Mouse (Mus musculus): ENCODE data around the gene Zdhhc14.

Zdhhc14 gene

DNA sequence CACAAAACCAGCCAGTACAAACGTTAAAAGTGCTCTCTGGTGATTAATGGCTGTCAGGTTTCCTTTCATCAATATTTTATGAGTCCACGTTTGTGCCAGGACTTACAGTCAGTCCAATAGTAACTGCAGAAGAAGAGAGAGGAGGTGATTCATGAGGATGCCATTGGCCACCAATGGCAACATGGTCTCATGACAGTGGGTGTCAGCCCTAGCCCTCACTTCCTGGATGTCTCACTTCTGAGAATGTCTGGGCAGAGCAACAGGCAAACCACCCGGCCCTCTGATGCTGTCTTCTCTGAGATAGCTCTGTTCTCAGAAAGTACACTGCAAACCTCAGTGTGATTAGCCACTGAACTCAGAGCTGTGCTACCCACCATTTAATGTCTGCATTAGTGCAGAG lies 176.1 kb downstream of the Zdhhc14 start:
- no peak for DNase-seq (ENCODE audit: low spot score)

DNA sequence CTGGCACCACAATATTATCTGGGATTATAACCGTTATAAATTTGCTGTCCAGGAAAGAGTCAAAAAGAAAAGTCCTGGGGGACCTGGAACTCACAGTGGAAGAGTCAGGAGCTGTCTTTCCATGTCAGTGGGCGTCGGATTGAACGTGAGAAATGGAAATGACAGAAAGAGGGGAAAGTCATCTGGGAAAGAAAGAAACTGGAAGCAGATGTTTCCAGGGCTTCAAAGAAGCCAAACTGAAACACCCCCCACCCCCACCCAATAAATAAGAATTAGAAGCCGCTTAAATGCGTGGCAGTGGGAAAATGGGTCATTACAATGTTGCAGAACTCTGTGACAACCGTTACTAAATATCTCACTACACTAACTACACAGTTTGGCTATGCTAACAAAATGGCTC lies 176.6 kb downstream of the Zdhhc14 start:
- no peak for DNase-seq (ENCODE audit: low spot score)

DNA sequence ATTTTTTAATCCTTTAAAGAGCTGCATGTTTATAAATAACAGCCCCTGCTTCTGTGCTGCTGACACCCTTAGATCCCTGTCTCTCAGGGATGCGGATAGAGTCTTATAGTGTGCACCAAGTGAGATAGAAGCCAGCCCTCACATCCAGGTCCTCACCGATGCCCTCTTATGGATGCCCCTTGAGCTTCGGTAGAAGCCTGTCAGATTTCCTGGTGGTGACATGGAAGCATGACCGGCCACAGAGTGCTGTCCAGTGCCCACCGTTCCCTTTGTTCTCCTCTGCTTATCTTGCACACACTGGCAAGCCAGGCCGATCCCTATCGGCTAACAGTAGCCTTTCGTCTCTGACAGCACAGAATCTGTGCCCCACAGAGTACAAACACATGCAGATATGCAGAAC lies 183.6 kb downstream of the Zdhhc14 start:
- no peak for DNase-seq (ENCODE audit: low spot score)

- no peak for DNase-seq (ENCODE audit: low spot score)
Observed at GRCm38 (mm10) chr17:5679315-5679714, 187.0 kb downstream of the Zdhhc14 start.

- DNase-seq (ENCODE audit: low spot score): peak; percentile 30
Observed at GRCm38 (mm10) chr17:5685324-5685723, 193.0 kb downstream of the Zdhhc14 start.

GRCm38 (mm10) chr17:5687810-5688209 lies 195.5 kb downstream of the Zdhhc14 start:
- no peak for DNase-seq (ENCODE audit: low spot score)

DNA sequence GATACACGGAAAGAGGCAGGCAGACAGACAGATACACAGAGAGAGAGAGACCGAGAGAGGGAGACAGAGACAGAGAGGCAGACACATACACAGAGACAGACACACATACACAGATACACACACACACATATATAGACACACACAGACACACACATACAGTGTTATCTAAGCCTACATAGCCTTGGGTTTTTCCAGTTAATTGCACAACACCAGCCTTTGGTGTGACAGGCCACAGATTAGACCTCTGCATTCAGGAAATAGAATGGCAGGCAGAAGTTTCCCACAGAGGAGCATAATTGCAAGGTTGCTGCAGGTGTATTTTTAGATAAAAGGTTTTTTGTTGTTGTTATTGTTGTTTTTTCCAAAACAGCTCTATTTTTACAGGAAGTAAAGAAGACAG lies 195.9 kb downstream of the Zdhhc14 start:
- no peak for DNase-seq (ENCODE audit: low spot score)

DNA sequence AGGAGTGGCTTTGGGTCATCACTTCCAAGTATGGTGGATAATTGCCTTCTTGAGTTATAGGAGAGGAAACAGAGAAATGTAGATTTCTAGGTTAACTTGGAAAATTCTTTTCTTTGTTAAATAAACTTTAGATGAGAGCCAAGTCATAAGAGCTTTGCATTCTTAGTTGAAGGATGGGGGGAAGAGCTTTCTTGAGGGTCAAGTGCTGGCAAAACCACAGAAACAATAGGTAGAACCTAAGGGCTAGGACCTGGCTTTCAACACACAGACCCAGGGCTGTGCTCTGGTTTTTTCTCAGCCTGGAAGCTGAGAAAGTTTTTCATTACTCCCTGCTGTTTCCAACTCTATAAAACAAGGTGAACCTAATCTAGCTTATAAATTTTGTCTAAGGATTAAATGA lies 196.3 kb downstream of the Zdhhc14 start:
- DNase-seq (ENCODE audit: low spot score): no peak

- DNase-seq (ENCODE audit: low spot score): peak; percentile 38
Observed at GRCm38 (mm10) chr17:5690746-5691535, 198.6 kb downstream of the Zdhhc14 start.

DNA sequence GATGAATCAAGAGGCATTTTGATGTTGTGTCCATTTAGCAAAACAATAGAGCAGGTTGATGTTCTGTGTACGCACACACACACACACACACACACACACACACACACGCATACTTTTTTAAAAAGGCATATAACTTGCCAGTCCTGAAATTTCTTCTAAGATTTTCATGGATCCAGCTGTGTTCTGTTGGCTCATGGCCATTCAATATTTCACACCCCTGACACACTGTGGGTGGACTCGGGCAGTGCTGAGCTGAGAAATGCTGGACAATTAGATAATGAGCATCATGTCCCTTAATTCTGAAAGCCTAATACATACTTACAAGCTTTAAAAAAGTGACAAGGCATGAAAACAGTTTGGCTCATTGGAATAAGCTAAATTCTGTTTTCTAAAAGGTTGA lies 200.3 kb downstream of the Zdhhc14 start:
- DNase-seq (ENCODE audit: low spot score): peak; percentile 39

DNA sequence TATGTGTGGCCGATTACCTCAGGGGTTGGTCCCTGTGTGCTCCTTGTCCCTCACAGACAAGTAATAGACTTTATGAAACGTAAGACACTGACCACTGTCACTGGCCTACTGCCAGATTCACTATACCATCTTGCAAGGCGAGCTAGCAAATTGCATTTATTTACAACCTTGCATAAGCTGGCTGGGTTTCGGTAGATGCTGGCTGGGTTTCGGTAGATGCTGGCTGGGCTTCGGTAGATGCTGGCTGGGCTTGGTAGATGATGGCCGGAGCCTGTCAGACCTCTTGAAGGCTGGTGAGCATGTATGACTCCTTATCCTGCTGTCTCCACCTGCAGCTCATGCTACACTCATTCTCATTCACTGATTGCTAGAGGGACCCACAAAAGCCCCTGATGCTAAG lies 200.9 kb downstream of the Zdhhc14 start:
- peak; percentile 40 for DNase-seq (ENCODE audit: low spot score)

DNA sequence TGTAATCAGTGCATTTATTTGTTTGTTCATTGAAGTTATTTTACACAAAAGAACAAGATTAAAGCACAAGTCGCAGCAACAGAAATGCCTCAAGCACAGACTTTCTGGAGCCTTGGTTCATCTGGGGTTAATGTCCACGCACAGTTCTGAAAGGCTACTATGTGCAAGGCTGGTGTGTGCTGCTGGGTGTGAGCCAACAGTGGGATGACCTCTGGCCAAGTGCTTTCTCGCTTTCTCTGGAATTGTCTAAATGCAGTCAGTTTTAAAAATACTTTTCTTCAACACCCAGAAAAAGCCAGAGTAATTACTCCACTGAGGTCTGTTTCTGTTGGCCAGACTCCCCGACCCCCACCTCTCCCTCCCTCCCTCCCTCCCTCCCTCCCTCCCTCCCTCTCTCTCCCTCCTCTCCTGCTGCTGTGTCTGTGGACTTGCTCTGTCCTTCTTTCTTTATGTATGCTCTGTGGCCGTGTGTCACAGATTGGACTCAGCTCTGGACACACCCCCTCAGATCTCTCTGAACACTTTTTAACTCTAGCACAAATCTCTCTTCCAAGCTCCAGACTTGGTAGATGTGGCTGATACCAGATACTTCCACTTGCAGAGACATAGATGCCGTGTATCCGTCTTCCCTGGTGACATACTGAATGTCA lies 206.2 kb downstream of the Zdhhc14 start:
- peak; percentile 74 for DNase-seq (ENCODE audit: low spot score)

DNA sequence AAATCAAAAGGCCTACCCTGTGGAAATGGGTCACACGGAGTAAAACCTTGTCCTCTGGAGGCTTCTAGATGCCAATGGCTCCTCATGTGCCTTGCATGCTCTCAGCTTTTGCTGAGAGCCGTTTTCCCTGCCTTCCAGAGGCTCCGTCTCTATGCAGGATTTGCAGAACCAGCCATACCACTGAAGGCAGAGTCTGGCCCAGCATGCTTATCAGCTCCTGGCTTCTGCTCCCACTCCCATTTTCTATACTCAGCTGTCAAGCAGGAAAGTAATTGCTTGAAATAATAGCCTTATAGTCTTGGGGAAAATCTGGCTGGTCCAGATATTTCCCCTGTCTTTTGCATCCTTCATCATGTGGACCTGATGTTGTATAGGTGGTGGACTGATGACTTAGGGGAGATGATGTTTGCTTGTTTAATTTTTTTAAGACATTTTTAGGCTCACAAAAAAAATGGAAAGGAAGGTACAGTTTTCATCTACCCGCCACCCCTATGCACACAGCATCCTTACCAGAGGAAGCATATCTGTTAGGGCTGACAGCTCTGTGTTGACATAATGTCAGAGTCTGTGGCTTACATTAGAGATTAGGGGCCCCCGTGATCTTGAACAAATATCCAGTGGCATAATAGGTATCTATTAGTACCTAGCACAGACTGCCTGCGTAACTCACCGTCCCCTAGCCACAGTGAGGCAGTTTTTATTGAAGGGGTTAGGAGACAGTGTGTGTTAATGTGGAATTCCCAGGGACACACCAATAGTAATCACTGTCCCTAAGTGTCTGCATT lies 218.2 kb downstream of the Zdhhc14 start:
- DNase-seq (ENCODE audit: low spot score): peak; percentile 33

- peak; percentile 38 for DNase-seq (ENCODE audit: low spot score)
Observed at GRCm38 (mm10) chr17:5711861-5712260, 219.5 kb downstream of the Zdhhc14 start.

DNA sequence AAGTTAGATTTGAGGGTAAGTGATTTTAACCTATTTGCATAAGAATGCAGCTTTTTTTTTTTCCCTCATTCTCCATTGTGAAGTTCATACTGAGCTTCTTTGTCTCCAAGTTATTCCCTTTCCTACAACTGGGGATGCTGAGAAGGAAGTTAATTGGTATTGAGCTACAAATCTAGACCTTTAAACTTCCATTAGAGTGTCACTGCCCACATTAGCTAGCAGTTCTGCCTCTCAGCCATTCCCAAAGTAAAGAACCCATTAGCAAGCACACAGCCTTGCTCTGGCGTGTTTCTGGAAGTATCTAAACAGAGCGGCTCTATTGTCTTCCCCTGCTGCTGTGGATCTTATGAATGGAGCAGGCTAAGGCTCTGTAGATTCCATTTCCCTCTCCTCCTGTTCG lies 220.8 kb downstream of the Zdhhc14 start:
- no peak for DNase-seq (ENCODE audit: low spot score)

- DNase-seq (ENCODE audit: low spot score): no peak
Observed at GRCm38 (mm10) chr17:5716912-5717311, 224.6 kb downstream of the Zdhhc14 start.

DNA sequence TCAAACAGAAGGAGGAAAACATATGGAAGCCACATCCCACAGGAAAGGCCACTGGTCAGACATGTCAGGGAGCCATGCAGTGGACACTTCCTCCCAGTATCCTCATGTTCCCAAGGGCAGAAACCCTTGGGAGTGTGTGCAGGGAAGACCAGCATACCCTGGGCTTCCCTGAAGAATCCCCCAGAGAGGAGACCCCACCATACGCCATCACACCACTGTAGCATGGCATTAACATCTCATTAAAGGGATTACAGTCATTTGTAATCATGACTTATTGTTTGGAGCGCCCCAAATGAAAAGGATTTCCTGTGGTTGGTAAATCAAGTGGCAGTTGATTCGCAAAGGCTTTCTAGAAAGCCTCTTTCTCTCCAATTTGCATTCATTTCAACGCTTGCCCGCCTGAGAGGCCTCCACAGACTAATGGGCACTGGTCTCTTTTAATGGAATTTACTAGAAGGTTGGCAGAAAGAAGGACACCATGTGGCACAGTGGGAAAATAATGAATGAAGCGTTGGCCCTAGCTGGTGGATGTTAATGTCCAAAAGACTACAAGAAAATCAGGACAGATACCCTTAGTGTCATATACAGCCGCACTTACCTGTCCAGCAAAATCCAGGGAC lies 226.5 kb downstream of the Zdhhc14 start:
- no peak for DNase-seq (ENCODE audit: low spot score)

- no peak for DNase-seq (ENCODE audit: low spot score)
Observed at GRCm38 (mm10) chr17:5722802-5723201, 230.4 kb downstream of the Zdhhc14 start.

DNA sequence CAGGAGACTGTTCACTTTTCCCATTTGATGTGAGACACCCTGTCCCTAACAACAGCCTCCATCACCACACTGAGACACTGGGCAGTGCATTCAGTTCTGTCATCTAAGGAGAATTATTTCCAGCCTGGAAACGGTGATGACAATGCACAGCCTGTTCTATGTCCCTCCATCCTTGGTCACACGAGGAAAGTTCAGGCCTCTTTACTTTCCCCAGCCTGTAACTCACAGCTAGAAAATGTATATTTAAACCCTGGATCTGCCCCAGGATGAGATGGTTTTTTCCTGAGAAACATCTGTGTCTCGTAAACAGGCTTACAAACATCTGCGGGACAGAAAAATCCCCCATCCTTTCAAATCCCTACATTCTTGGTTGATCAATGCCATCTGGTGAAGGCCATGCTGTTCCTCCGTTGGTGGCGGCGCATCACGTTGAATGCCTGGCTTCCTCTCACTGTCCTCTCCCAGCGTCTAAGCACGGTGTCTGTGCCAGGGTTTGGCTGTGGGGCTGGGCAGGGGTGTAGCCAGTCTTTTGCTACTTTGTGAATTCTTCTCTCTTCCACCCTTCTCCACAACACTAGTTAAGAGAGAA lies 231.3 kb downstream of the Zdhhc14 start:
- DNase-seq (ENCODE audit: low spot score): no peak

DNA sequence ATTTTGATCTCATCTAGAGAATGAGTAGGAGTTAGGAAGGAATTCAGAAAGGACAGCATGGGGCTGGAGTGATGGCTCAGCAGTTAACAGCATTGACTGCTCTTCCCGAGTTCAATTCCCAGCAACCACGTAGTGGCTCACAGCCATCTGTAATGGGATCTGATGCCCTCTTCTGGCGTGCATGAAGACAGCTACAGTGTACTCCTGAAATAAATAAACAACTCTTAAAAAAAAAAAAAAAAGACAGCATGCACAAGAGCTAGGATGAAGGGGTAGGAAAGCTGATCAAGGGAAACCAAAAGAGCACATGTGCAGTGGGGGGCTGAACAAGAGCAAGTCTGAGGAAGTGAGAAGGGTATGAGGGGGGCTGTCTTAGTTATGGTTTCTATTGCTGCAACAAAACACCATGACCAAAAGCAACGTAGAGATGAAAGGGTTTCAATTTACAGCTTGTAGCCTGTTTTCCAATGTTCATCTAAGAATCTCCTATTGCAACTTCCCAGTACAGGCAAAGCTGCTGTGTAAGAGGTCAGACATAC lies 237.3 kb downstream of the Zdhhc14 start:
- no peak for DNase-seq (ENCODE audit: low spot score)

DNA sequence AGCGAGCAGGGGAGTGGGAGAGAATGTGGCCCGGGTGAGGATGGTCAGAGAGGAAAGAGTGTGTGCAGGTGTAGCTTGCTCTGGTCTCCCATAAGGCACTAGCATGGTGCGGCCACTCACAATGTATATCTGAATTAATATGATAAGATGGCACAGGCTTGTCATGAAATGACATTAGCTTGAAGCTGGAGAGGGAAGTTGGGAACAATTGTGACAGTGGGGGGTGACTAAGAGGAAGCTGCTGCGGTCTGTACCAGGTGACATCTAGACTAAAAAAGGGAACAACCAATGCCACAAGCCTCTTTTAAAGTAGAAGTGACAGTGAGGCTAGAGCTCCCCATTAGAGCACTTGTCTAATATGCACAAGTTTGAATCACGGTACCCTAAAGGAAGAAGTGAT lies 238.2 kb downstream of the Zdhhc14 start:
- DNase-seq (ENCODE audit: low spot score): no peak

DNA sequence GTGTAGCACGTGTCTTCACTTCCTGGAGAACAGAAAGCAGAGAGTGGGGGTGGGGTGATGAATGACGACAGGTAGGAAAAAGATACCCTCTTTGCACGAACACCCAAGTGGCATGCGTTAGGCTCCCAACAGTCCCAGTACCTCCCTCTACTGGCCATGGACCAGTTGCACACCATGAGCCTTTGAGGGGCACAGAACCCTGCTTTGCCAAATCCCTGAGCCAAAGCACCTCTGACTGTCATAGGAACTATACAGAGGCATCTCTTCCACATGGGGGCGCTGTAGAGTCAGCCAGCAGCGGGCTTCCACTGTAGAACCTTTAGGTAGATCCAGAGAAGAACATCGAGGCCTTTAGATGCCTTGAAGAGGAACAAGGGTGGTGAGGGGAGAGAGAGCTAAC lies 241.0 kb downstream of the Zdhhc14 start:
- peak; percentile 78 for DNase-seq (ENCODE audit: low spot score)

All from testis, postnatal 10 days (tissue).